8 mouse cellular contexts compared by ENCODE assay signal in the genomic region with DNA sequence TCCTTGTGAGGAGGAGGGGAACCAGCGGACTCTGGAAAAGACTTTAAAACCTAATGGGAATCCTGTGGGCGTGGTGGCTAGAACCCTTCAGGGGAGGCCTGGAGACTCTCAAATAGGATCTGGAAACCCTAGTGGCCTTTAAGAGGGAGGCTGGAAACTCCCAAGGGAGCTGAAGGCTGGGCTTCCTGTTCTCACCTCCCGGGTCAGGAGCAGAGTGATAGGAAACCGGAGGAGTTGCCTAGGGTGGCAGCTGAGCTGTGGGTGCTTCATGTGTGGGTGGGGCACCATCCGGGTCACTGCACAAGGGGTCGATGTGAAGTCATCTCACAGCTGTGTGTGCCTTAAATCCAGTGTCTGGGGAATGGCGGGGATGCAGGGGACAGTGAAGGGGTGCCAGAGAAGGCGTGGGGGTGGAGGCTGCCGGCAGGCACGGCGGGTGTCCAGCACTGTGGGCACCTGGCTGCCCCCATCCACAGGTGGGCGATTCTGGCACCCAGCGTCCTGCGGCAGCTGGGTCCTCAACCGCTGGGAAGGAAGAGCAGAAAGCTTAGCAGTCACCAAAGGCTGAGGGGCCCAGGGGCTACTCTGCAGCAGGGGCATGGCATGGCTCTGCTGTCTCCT. TPM values are rescaled to one million over a fixed set of nuclear protein-coding genes. Genes with fewer than 3 reads are reported as not detected.
DNase-seq lines count a peak whose midpoint lies in the region; TF ChIP-seq lines count a peak whose summit lies in the region.
"Had no signal": no experiment of that assay in that cellular context is flagged by ENCODE, and none has a peak within 500 bp of the region (broad histone marks: within the 10 kb centered on the region; RNA-seq: fewer than 3 reads in every experiment).

No protein-coding gene starts in this region.

- H3K27ac ChIP-seq in testis, adult 2 months (ENCODE audit: control insufficient read depth, insufficient read depth, low read depth, low read length): peak overlapping the region; percentile 23; the same call in 1 of the 2 replicates

- TF ChIP-seq POLR2A in testis, adult 2 months (IDR thresholded peaks at IDR 0.05; ENCODE audit: control insufficient read depth, low read depth, low read length): no peak

- intact Hi-C loops in left cerebral cortex, postnatal 25 days (cut with DNase I): no loop called here

- DNase-seq in testis, postnatal 10 days (ENCODE audit: low spot score): no peak
- peak; percentile 66 to 79 for DNase-seq in heart, adult 9 months (ENCODE audit: low spot score in 2 of 2)
- DNase-seq in kidney, postnatal 14 days: peak; percentile 76
- DNase-seq in left cerebral cortex, adult 18-20 months (ENCODE audit: low spot score in 2 of 2): no peak
- no peak for DNase-seq in left cerebral cortex, postnatal 25 days (ENCODE audit: low spot score in 2 of 2)
- no peak for DNase-seq in spleen, postnatal 10 days (ENCODE audit: low spot score in 2 of 2)

- no peaks in the 10 kb centered on the region for H3K36me3 ChIP-seq in testis, adult 2 months (ENCODE audit: control insufficient read depth, insufficient read depth, low read length)

- H3K4me3 ChIP-seq in testis, adult 2 months (ENCODE audit: control insufficient read depth, low read depth, low read length): no peak overlapping the region
- H3K4me3 ChIP-seq: megakaryocyte, embryonic 14.5 days had no signal

- H3K4me1 ChIP-seq in testis, adult 2 months (ENCODE audit: control insufficient read depth, insufficient read depth, low read length): peaks cover 8% of the 10 kb centered on the region

- no peak for TF ChIP-seq CTCF in testis, adult 2 months (IDR thresholded peaks at IDR 0.05; ENCODE audit: control insufficient read depth, insufficient read depth, insufficient replicate concordance, low read depth, low read length)

- no peaks in the 10 kb centered on the region for H3K27me3 ChIP-seq in testis, adult 2 months (ENCODE audit: control insufficient read depth, insufficient read depth, low read length)

RNA-seq across cellular contexts. Expression of gene Gtpbp3, which starts 10.1 kb away (rescaled TPM):
- 6.1 and 6.3 TPM in 2 replicates for polyA plus RNA-seq in testis, adult 2 months (2012; rRNA removed)
- 10 to 100 TPM; 29.3 to 36.7 TPM for total RNA-seq in left cerebral cortex, adult 18-20 months (2021)
- 10 to 100 TPM; 28.6 to 33.2 TPM for total RNA-seq in left cerebral cortex, postnatal 25 days (2021)

RNA-seq across cellular contexts. Expression of gene Ano8, which starts 12.2 kb away (rescaled TPM):
- 0.99 and 1.2 TPM in 2 replicates for polyA plus RNA-seq in testis, adult 2 months (2012; rRNA removed)
- total RNA-seq in left cerebral cortex, adult 18-20 months (2021): 10 to 100 TPM; 56.2 to 58.6 TPM
- total RNA-seq in left cerebral cortex, postnatal 25 days (2021): 10 to 100 TPM; 59.9 to 60.9 TPM

RNA-seq across cellular contexts. Expression of gene Plvap, which starts 13.6 kb away (rescaled TPM):
- 0.95 and 2.4 TPM in 2 replicates for polyA plus RNA-seq in testis, adult 2 months (2012; rRNA removed)
- total RNA-seq in left cerebral cortex, adult 18-20 months (2021): 1 to 10 TPM; 9.4 to 9.5 TPM
- 1 to 10 TPM; 5.7 to 6.6 TPM for total RNA-seq in left cerebral cortex, postnatal 25 days (2021)

RNA-seq across cellular contexts. Expression of gene Ccdc194, which starts 27.5 kb away (rescaled TPM):
- 0.05 TPM in 1 of 2 replicates, not detected in the other for polyA plus RNA-seq in testis, adult 2 months (2012; rRNA removed)
- total RNA-seq in left cerebral cortex, adult 18-20 months (2021): not detected
- total RNA-seq in left cerebral cortex, postnatal 25 days (2021): not detected

RNA-seq across cellular contexts. Expression of gene Dda1, which starts 29.0 kb away (rescaled TPM):
- 136 and 152 TPM in 2 replicates for polyA plus RNA-seq in testis, adult 2 months (2012; rRNA removed)
- total RNA-seq in left cerebral cortex, adult 18-20 months (2021): 10 to 100 TPM; 76.7 to 86.1 TPM
- total RNA-seq in left cerebral cortex, postnatal 25 days (2021): 10 to 100 TPM; 80.9 to 84.8 TPM

Comparison
In these comparisons a context has a peak if more than half of its experiments do, and no peak if none do; other contexts are left out.
1. DNase-seq: peak in heart, adult 9 months (2 of 2) and kidney, postnatal 14 days (single experiment); none in testis, postnatal 10 days (single experiment), left cerebral cortex, adult 18-20 months (0 of 2), left cerebral cortex, postnatal 25 days (0 of 2) and spleen, postnatal 10 days (0 of 2).